Mouse (Mus musculus) inflammation-experienced regulatory T-cells, adult 6 months (primary cell): ENCODE measurements around the gene Ccdc96. TPM values are rescaled to one million over a fixed set of nuclear protein-coding genes. Genes with fewer than 3 reads are reported as not detected.
A peak's percentile ranks its signal among the peaks of the same experiment; 100 is the strongest.

Experiments
- ATAC-seq: one replicate; pipeline ENCODE4 v1.8.0; 2017
- polyA plus RNA-seq, 3 experiments: library from polyadenylated mRNA; unstranded; fragments of 100-300 nt; shearing (Covaris generic); gene quantifications; one replicate each; pipeline ENCODE4 v1.2.1; 2017

Ccdc96 gene
- polyA plus RNA-seq: under 1 TPM in 1 of 3 experiments, not detected in 2; 0.10 TPM

DNA sequence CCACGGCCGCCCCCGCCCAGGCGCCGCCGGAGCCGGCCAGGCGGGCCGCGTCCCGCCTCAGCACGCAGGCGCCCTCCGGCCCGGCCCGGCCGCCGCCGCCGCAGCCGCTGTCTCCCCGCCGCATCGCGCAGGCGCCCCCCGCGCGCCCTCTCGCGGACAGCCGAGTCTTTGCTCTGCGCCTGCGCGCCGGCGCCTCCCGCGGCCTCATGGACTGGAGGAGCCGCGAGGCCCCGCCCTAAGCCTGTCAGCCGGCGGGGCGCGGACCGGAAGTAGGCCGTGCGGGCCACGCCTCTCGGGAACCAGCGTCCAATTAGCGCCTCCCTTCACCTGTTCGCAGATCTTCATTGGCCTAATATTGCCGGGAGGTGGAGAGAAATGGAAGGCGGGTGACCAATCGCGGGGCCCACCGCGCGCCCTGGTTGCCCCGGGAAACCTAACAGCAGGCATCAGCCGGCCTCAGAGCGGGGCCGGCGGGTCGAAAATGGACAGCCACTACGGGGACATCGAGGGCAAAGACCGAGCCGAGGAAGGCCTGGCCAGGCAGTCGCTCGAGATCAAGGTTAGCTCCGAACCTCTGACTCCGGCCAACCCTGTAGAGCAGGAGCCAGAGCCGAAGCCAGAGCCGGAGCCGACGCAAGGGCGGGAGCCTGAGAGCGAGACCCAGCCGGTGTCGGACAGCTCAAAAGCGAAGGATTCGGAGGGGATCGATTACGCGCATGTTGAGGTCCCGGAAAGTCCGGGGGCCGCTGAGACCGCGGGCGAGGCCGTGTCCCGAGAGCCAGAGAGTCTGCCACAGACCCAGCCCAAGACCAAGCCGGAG lies at the start of gene Ccdc96, which contains the start of gene Tada2b:
Gene Ccdc96, plus strand, starts transcription at position 418 of the 820 bp plus-strand sequence.
Gene Tada2b, minus strand, starts transcription at position 115 of the 820 bp plus-strand sequence.
- ATAC-seq: peak; percentile 93

DNA sequence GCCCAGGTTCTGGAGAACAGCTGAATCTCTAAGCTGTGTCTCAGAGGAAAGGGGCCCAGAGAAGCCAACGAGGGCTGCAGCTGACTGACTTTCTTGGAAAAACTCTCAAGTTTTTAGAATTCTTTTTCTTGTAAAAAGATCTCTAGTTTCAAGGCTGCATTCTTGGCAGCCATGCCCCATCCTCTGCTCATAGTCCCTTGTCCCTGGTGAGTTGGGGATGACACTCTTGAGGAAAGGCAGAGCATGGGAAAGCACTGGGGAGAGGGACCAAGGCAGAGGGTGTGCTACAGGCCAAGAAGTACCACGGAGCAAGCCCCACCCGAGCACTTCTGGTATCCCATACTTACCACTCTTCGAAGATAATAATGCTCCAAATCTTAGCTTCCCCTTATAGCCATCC lies 47.5 kb upstream of the Ccdc96 start:
- no peak for ATAC-seq

GRCm38 (mm10) chr5:36440741-36441140 lies 43.6 kb upstream of the Ccdc96 start:
- ATAC-seq: no peak

- ATAC-seq: no peak
These were observed 39.8 kb upstream of the Ccdc96 start for GRCm38 (mm10) chr5:36444611-36445010.

GRCm38 (mm10) chr5:36445028-36445427 lies 39.4 kb upstream of the Ccdc96 start:
- ATAC-seq: no peak

GRCm38 (mm10) chr5:36446166-36446890 lies 38.1 kb upstream of the Ccdc96 start:
- ATAC-seq: no peak

DNA sequence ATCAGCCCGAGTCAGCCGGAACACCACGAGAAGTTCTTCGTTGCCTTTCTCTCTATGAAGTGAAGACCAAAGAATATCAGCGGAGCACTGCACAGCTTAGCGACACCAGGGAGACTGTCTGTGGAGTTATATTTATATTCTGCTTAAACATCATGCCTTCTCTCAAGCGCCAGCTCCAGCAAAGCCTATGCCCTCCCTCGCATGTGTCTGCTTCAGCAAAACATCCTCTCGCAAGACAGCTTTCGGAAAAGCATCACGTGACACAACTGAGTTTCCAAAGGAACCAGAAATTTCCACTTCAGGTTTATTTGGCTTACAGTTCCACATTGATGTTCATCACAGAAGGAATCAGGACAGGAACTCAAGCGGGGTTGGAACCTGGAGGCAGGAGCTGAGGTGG lies 36.5 kb upstream of the Ccdc96 start:
- ATAC-seq: no peak

DNA sequence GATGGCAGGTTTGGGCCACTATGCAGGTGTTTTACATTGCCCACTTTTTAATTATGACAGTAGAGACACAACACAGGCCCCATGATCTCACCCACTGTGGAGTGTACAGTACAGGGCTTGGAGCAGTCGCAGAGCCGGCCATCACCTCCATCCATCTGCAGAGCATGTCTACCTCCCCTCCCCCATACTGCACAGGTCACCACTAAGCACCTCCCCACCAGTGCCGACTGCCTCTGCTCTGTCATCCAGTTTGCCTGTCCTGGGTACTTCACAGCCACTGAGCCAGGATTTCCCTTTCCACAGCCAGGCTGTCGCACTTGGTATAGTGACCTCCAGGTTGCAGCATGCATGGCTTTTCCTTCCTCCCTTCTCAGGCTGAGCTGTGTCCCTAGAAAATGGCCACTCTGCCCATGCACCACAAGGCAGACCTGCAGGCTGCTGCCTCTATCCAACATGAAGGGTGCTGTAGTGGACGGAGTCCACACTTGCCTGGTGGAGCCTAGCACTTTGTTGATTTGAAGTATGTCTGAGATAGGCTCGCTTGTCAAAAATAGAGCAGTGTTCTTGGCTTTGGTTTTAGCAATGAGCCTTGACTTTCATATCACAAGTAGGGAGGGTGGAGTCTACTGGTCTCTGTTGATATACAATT lies 34.6 kb upstream of the Ccdc96 start:
- ATAC-seq: no peak

DNA sequence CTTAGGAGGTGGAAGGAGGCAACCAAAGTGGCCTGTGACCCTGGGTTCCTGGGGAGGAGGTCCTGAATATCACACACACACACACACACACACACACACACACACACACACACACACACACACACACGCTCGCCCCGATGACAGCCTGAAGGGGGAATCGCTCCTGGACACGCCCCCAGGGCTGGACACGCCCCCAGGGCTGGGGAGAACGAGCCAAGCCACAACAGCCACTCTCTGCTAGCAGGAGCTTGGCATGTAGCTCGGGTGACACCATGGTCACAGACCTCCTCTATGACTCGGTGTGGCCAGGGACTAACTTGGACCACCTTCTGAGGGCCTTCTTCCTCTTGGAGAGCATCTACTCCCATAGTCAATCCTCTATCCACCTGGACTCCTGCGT lies 33.3 kb upstream of the Ccdc96 start:
- ATAC-seq: no peak

DNA sequence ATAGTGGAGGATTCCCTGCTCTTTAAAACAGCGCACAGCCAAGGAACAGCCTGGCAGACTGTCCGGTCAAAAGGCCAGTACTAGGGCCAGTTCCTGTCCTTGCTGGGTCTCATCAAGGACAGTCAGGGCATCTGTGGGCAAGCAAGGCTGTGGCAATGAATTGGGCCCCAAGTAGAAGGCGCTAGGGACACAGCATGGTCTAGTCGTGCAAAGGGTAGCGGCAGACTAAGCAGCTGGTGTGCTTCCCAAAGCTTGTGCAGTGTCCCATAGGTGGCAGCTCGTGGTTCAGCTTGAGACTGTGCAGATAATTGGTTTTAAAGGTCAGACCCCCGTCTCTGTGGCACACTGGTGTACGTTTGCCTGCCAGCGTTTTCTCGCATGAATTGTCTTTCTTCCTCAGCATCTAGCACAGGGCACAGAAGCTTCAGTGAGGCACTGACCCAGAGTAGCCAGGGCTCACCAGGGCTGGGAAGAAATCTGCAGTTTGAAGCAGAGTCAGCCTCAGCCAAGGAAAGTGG lies 32.5 kb upstream of the Ccdc96 start:
- no peak for ATAC-seq

- ATAC-seq: no peak
These were observed 31.6 kb upstream of the Ccdc96 start for GRCm38 (mm10) chr5:36452821-36453220.

- ATAC-seq: no peak
These were observed 26.7 kb upstream of the Ccdc96 start for GRCm38 (mm10) chr5:36457706-36458105.

- ATAC-seq: peak; percentile 61
These were observed 25.5 kb upstream of the Ccdc96 start for GRCm38 (mm10) chr5:36458926-36459325.

- no peak for ATAC-seq
These were observed 23.7 kb upstream of the Ccdc96 start for GRCm38 (mm10) chr5:36460712-36461111.

GRCm38 (mm10) chr5:36461231-36461630 lies 23.2 kb upstream of the Ccdc96 start:
- no peak for ATAC-seq

DNA sequence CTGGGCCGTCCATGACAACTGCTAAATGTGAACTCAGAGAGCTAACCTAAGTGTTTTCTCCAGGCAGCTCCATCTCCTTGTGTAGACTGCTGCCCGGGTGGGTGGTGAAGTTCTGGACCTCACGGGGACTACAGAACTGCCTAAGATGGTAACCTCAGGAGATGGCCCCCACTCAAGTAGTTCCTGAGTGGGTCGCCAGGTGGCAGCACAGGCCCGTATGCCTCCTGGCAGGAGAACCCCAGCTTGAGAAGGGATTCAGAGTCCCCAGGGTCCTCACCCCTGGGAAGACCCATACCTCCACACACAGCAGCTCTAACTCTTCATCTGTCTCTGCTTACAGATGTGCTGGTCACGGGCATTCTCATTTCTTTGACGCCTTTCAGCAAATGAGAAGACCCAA lies 21.6 kb upstream of the Ccdc96 start:
- peak; percentile 30 for ATAC-seq

GRCm38 (mm10) chr5:36463391-36463790 lies 21.0 kb upstream of the Ccdc96 start:
- no peak for ATAC-seq

- peak; percentile 96 for ATAC-seq
These were observed 19.4 kb upstream of the Ccdc96 start, which contains the start of gene Grpel1 for GRCm38 (mm10) chr5:36464709-36465661. Gene Grpel1 (plus strand): TSS chr5:36464998.

DNA sequence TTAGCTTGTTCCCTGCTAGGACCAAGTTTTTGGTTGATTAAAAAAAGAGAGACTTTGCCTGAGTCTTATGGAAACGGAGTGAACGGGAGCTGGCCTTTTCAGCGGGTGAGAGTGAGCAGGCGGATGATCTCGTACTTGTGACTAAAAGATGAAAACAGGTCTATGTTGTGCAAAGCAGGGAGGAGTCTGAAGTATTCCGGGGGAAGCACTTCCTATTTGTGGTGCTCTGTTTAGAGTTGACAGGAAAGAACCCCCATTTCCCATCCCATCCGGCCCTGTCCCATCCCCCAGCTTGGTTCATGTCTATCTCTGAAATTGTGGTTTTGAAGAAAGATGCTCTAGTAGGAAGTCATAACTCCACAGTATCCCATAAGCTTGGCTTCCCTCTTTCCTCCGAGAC lies 18.5 kb upstream of the Ccdc96 start:
- no peak for ATAC-seq

- ATAC-seq: no peak
These were observed 13.2 kb upstream of the Ccdc96 start for GRCm38 (mm10) chr5:36471206-36471605.

- no peak for ATAC-seq
These were observed 11.3 kb upstream of the Ccdc96 start for GRCm38 (mm10) chr5:36472876-36473655.
